Mouse (Mus musculus) forebrain, embryonic 15.5 days (tissue): ENCODE measurements at regions not wholly inside any gene's neighbourhood (a gene's known extent, or its start where the extent isn't known, plus 50 kb on each side); places are given as distances from the start of the nearest gene placed in this dataset.

Experiments
- ATAC-seq: fragments of 200-750 bp; cut with Nextera tagmentation; replicated peaks from 2 replicates; pipeline ENCODE4 v1.8.0; 2017; ENCODE audit warnings: mild to moderate bottlenecking, moderate TSS enrichment, moderate library complexity
- H3K27ac ChIP-seq: fragments of 300-500 bp; sonication (generic); replicated peaks from 2 replicates; pipeline ENCODE4 v1.5.1; 2015; ENCODE audit warnings: mild to moderate bottlenecking, inconsistent platforms
- H3K27me3 ChIP-seq: fragments of 300-500 bp; sonication (generic); 2 replicates; pipeline ENCODE4 v1.6.1; 2015; ENCODE audit warnings: inconsistent platforms
- H3K36me3 ChIP-seq: fragments of 300-500 bp; sonication (generic); 2 replicates; pipeline ENCODE4 v1.6.1; 2015; ENCODE audit warnings: mild to moderate bottlenecking, inconsistent platforms
- H3K4me1 ChIP-seq: fragments of 300-500 bp; sonication (generic); 2 replicates; pipeline ENCODE4 v1.6.1; 2015; ENCODE audit warnings: inconsistent platforms
- H3K4me2 ChIP-seq: fragments of 300-500 bp; sonication (generic); replicated peaks from 2 replicates; pipeline ENCODE4 v1.6.1; 2015; ENCODE audit warnings: mild to moderate bottlenecking, inconsistent platforms
- H3K4me3 ChIP-seq: fragments of 300-500 bp; sonication (generic); 2 replicates; pipeline ENCODE4 v1.5.1; 2015; ENCODE audit warnings: mild to moderate bottlenecking, inconsistent platforms
- H3K9ac ChIP-seq: fragments of 300-500 bp; sonication (generic); replicated peaks from 2 replicates; pipeline ENCODE4 v1.6.1; 2015; ENCODE audit warnings: mild to moderate bottlenecking, inconsistent platforms
- H3K9me3 ChIP-seq: fragments of 300-500 bp; sonication (generic); 2 replicates; pipeline ENCODE4 v1.6.1; 2016; ENCODE audit warnings: inconsistent platforms
- WGBS: fragments of 180-500 bp; shearing (Covaris S2); methylation state at CpG from one replicate; pipeline ENCODE4 v1.1.7; 2015; ENCODE audit warnings: mixed read lengths; 5-methylcytosine and 5-hydroxymethylcytosine counted together

DNA sequence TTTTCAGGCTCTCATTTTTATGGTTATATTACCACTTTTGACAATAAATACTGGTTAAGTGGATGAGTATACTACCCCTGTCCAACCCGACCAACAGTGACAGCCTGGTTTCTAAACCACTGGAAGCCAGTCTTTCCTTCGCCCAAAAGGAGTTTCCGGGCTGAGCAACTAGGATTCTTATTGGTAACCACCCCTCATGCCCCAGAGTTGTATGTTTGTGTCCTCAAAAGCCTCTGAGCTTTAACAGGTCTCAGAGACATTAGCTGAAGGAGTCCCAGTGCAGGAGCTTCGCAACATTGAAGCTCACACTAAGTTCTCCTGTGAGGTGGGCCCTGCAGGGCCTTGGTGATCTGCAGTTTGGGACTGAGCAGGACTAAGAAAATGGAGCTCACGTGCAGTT, 92.6 kb upstream of the Pthlh start:
- 90% methylated on average over 5 of the region's 5 CpGs for WGBS
- H3K27me3 ChIP-seq: no peaks in the 10 kb centered on the region
- no peak overlapping the region for H3K4me3 ChIP-seq
- no peaks in the 10 kb centered on the region for H3K9me3 ChIP-seq
- H3K4me2 ChIP-seq: no peak overlapping the region
- ATAC-seq: no peak
- no peaks in the 10 kb centered on the region for H3K36me3 ChIP-seq
- no peak overlapping the region for H3K27ac ChIP-seq
- H3K9ac ChIP-seq: no peak overlapping the region
- no peaks in the 10 kb centered on the region for H3K4me1 ChIP-seq

DNA sequence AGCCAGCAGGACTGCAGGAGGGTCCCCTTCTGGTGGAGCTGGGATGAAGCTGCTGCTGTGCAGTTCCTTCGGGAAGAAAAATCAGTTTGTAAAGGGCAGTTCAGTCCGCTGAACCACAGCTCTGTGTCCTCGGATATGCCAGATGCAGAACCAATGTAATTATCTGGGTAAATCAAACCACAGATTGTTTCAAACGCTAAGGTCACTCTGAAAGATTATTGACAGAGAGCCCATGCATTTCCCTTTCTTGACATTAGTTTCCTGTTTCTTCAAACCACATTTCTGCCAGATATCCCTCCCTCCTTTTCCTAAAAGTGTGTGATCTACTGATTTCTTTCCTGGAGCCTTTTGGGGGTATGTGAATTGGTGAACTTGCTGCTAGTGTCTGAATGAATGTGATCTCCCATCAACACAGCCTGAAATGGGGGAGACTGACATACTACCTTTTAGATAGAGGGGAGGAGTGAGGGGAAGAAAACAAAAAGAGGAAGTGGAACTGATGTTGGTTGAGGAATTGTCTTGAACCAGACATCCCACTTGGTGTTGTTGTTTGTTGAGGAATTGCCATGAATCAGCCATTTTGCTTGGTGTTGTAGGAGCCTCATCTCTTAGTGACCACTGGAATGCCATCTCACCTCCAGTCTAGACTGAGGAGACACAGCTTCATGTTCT, 85.7 kb upstream of the Pthlh start:
- Histone ChIP-seq H3K4me3 (no peak overlapping the region), H3K9ac (no peak overlapping the region), H3K27ac (no peak overlapping the region), H3K4me1 (no peaks in the 10 kb centered on the region), H3K9me3 (no peaks in the 10 kb centered on the region), H3K4me2 (no peak overlapping the region), H3K27me3 (no peaks in the 10 kb centered on the region), H3K36me3 (no peaks in the 10 kb centered on the region)
- no peak for ATAC-seq
- 81% methylated on average over 4 of the region's 4 CpGs for WGBS

DNA sequence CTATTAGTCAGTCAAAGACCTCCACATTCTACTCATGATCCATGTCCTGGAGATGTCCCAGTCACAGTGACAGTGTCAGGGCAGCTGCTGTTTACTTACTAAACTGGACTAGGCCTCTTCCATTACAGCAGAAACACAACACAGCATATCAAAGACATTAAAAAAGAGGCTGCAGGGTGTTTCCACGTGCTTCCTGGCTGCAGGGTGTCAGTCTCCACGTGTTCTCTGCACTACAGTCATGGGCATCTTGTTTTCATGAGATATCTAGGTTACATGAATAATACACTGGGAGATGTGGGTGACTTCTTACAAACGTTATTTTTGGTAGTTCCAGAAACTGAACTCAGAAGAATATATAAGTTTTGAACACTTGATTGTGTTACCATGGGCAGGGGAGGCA, 84.6 kb upstream of the Pthlh start:
- WGBS: 63% methylated on average over 3 of the region's 3 CpGs
- ATAC-seq: no peak
- Histone ChIP-seq H3K27ac (no peak overlapping the region), H3K9ac (no peak overlapping the region), H3K36me3 (no peaks in the 10 kb centered on the region), H3K9me3 (no peaks in the 10 kb centered on the region), H3K4me3 (no peak overlapping the region), H3K27me3 (no peaks in the 10 kb centered on the region), H3K4me2 (no peak overlapping the region), H3K4me1 (no peaks in the 10 kb centered on the region)

DNA sequence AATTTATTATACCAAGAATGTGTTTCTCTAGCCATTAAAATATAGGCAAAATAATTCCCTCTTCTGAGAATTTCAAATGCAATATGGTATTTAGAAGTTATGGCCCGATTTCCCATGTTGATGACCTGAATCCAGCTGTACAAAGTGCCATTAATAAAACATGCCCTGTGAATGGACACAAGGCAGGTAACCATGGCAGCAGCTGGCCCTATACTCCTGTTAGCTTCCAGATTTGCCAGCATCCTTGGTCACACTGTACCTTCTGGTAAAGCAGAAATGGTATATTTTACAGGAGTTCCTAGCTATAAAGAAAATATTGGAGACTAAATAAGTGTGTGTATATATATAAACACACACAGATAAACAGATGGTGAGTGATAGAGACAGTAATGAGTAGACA, 77.1 kb upstream of the Pthlh start:
- no peak overlapping the region for H3K27ac ChIP-seq
- no peak for ATAC-seq
- no peaks in the 10 kb centered on the region for H3K27me3 ChIP-seq
- no peak overlapping the region for H3K9ac ChIP-seq
- no peaks in the 10 kb centered on the region for H3K4me1 ChIP-seq
- no peak overlapping the region for H3K4me3 ChIP-seq
- H3K4me2 ChIP-seq: no peak overlapping the region
- 75% methylated on average over 1 of the region's 1 CpGs for WGBS
- H3K36me3 ChIP-seq: no peaks in the 10 kb centered on the region
- H3K9me3 ChIP-seq: no peaks in the 10 kb centered on the region

DNA sequence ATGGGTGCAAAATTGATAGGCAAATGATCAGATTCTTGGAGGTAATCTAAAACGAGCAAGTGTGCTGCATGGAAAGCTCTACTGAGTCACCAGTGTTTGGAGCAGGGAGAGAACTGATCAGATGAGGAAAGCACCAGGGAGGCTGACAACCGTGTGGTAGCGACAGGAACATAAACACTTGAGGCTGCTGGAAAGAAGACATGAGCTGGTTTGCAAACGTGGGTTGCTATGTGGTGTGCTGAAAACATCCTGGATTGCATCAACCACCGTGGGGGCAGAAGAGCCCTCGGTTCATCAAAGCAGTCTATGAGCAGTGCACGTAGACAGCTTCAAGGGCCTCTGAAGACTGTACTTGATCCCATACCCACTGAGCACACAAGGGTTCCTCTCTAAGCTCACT, 69.0 kb upstream of the Pthlh start:
- ATAC-seq: no peak
- no peak overlapping the region for H3K27ac ChIP-seq
- no peak overlapping the region for H3K9ac ChIP-seq
- H3K9me3 ChIP-seq: no peaks in the 10 kb centered on the region
- no peak overlapping the region for H3K4me3 ChIP-seq
- no peaks in the 10 kb centered on the region for H3K27me3 ChIP-seq
- 87% methylated on average over 7 of the region's 7 CpGs for WGBS
- H3K4me2 ChIP-seq: no peak overlapping the region
- no peaks in the 10 kb centered on the region for H3K36me3 ChIP-seq
- H3K4me1 ChIP-seq: no peaks in the 10 kb centered on the region

DNA sequence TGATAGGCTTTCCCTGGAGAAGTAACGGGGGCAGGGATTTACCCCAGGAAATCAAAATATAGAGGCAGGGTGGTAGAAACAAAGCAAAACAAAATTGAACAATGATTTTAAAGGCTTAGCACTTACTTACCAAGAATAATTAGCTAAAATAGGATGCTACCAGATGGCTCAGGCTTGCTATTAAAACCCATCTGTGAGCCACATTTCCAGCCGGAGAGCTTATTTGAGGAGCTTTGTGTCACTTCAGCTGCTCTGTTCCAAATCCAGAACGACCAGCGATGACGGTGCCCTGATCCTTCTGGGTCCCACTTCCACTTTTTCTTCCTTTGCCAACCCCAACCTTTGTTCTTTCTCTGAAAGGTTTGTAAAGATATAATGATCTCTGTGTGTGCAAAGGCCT, 65.2 kb upstream of the Pthlh start:
- Histone ChIP-seq H3K27ac (0 out of 2 replicates have a peak overlapping the region, but pooled peaks have one; percentile 34), H3K36me3 (no peaks in the 10 kb centered on the region), H3K27me3 (no peaks in the 10 kb centered on the region), H3K9me3 (no peaks in the 10 kb centered on the region), H3K4me2 (no peak overlapping the region), H3K4me1 (no peaks in the 10 kb centered on the region), H3K9ac (no peak overlapping the region), H3K4me3 (no peak overlapping the region)
- ATAC-seq: peak; percentile 63; the same call in 1 of the 2 replicates
- 53% methylated on average over 5 of the region's 5 CpGs for WGBS

DNA sequence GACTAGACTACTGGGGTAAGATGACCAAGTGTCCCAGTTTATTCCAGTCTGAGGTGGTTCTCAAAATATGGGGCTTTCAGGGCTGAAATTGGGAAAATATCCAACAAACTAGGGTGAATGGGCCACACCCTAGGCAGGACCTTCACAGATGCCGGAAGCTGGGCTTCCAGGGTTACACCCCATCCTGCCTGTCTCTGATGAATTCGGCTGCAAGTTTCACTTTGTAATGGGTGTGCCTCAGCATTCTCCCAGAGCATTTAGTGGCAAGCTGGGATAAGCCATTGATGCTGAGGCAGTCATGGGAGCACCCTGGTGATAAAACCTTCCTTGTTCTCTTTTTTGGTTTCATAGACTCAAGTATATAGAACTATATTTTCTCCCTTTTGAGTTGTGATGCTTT, 60.4 kb upstream of the Pthlh start:
- H3K4me3 ChIP-seq: no peak overlapping the region
- H3K27ac ChIP-seq: no peak overlapping the region
- no peaks in the 10 kb centered on the region for H3K27me3 ChIP-seq
- ATAC-seq: no peak
- H3K9ac ChIP-seq: no peak overlapping the region
- H3K9me3 ChIP-seq: no peaks in the 10 kb centered on the region
- H3K4me2 ChIP-seq: no peak overlapping the region
- no peaks in the 10 kb centered on the region for H3K36me3 ChIP-seq
- no peaks in the 10 kb centered on the region for H3K4me1 ChIP-seq
- WGBS: 87% methylated on average over 2 of the region's 2 CpGs

DNA sequence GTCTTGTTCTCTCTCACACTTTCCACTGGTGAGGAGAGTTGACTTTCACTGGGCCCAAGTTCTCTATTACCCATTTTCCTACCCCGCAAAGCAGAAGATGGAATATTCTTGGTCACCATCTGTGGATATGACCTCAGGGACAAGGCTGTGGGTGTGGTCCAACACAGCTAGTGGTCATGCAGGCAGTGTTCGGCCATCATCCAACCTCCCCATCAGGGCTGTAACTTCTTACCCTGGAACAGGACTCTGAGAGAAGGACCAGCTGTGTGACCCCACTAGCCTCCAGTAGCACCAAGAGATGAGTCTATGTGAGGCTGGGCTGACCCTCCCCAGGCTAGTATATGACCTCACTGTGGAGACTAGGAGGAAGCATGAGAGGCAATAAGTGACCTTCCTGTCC, 54.1 kb upstream of the Pthlh start:
- H3K4me3 ChIP-seq: no peak overlapping the region
- H3K9me3 ChIP-seq: no peaks in the 10 kb centered on the region
- no peaks in the 10 kb centered on the region for H3K4me1 ChIP-seq
- no peaks in the 10 kb centered on the region for H3K36me3 ChIP-seq
- H3K27me3 ChIP-seq: no peaks in the 10 kb centered on the region
- H3K4me2 ChIP-seq: no peak overlapping the region
- no peak overlapping the region for H3K9ac ChIP-seq
- ATAC-seq: no peak
- no peak overlapping the region for H3K27ac ChIP-seq
- WGBS: 97% methylated on average over 2 of the region's 2 CpGs

DNA sequence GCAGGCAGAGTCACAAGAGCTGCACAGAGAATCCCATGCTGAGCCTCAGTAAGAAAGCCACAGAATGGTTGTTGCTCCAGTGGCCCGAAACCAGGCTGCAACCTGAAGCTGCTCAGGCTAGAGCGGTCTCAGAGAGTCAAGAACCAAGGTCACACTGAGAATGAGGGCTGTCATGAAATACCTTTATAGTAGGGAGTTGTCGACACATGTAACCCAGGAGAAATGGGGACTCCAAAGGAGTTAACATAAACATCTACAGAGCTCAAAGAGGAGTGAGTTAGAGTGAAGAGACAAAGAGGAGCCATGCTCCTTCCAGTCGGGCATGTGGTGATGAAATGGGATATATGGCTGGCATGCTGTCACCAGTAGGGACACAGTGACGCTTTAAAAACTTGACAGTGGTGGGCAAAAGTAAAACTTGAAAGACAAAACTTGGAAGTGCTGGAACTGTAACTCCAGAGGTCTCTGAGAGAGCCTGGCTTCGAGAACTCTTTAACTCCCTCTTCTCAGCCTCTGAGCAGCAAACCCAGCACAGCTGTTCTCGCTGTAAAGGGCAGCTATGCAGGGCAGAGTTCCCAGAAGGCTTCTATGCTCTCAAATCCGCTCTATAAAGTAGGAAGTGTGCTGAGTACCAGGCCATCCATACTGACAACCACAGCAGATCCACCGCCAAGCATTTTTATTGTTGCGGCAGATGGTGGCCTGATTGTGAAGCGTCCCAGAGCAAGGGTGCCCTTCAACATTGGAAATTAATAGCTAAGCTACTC, 52.9 kb upstream of the Pthlh start:
- H3K27ac ChIP-seq: no peak overlapping the region
- 87% methylated on average over 11 of the region's 11 CpGs for WGBS
- no peak overlapping the region for H3K4me3 ChIP-seq
- ATAC-seq: no peak
- H3K4me2 ChIP-seq: no peak overlapping the region
- H3K4me1 ChIP-seq: no peaks in the 10 kb centered on the region
- H3K27me3 ChIP-seq: no peaks in the 10 kb centered on the region
- no peak overlapping the region for H3K9ac ChIP-seq
- H3K9me3 ChIP-seq: no peaks in the 10 kb centered on the region
- H3K36me3 ChIP-seq: no peaks in the 10 kb centered on the region

DNA sequence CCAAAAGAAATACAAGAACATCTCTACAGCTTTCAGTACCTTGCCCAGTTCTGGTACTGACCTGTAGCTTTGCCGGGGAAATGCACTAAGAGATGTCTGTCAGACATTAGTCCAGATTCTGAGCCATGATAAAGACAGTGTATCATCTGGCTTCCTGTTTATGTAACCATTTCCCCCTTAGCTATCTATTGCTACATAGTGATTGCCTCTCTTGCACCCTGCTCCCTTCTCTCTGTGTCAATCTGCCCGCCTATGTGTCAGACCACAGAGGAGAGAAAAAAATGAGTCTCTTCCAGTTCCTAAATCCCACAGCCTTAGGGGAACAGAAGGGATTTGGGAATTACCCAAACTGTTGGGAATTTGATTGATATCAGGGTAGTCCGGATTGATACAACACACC, 52.2 kb upstream of the Pthlh start:
- Histone ChIP-seq H3K4me3 (no peak overlapping the region), H3K4me2 (no peak overlapping the region), H3K27ac (no peak overlapping the region), H3K27me3 (no peaks in the 10 kb centered on the region), H3K4me1 (no peaks in the 10 kb centered on the region), H3K36me3 (no peaks in the 10 kb centered on the region), H3K9ac (no peak overlapping the region), H3K9me3 (no peaks in the 10 kb centered on the region)
- WGBS: 93% methylated on average over 3 of the region's 3 CpGs
- ATAC-seq: no peak

DNA sequence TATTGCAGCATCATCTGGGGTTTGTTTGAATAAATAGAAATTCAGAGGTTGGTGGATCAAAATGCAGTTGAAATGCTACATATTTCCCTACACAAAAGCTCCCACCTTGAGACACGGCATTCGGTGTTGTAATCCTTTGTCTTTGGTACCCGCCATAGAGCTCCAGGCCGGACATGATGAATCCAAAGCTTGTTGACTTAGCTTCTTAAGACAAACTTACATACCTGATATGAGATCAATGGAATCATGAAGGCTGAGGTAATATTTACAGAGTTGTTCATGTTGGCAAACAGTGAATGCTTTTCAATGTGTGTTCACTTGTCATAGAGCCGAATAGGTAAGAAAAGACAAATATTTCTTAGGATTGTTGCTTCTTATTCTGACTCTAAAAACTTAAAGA, 51.2 kb upstream of the Pthlh start:
- H3K4me3 ChIP-seq: no peak overlapping the region
- H3K9me3 ChIP-seq: no peaks in the 10 kb centered on the region
- H3K27me3 ChIP-seq: no peaks in the 10 kb centered on the region
- 89% methylated on average over 5 of the region's 5 CpGs for WGBS
- no peak overlapping the region for H3K27ac ChIP-seq
- no peaks in the 10 kb centered on the region for H3K4me1 ChIP-seq
- H3K4me2 ChIP-seq: no peak overlapping the region
- ATAC-seq: no peak
- H3K9ac ChIP-seq: no peak overlapping the region
- no peaks in the 10 kb centered on the region for H3K36me3 ChIP-seq
